Mouse (Mus musculus) liver, postnatal 0 days (tissue): ENCODE measurements around the gene Bhmt. TPM values are rescaled to one million over a fixed set of nuclear protein-coding genes. Genes with fewer than 3 reads are reported as not detected.
"Not testable (repeated sequence)": the region's sequence is repeated elsewhere in the genome, so short reads cannot be mapped to it uniquely, and the experiment has no call there.

Experiments used
- ATAC-seq: fragments of 200-750 bp; cut with Nextera tagmentation; 2 replicates; pipeline ENCODE4 v1.8.0; 2017; ENCODE audit warnings: mild to moderate bottlenecking, moderate library complexity
- DNase-seq: peaks from one replicate; pipeline ENCODE4 v3.0.0-alpha.2; 2016
- H3K27ac ChIP-seq: fragments of 300-500 bp; sonication (generic); 2 replicates; pipeline ENCODE4 v1.5.1; 2014; ENCODE audit warnings: antibody characterized with exemption, moderate library complexity, mild to moderate bottlenecking, low read depth
- H3K27me3 ChIP-seq: fragments of 300-500 bp; sonication (generic); 2 replicates; pipeline ENCODE4 v1.6.1; 2014; ENCODE audit warnings: low read length, control low read depth, mixed read lengths; ENCODE audit not compliant: insufficient read depth
- H3K36me3 ChIP-seq: fragments of 300-500 bp; sonication (generic); replicated peaks from 2 replicates; pipeline ENCODE4 v1.6.1; 2014; ENCODE audit warnings: mild to moderate bottlenecking, control low read depth, low read length, moderate library complexity, mixed read lengths; ENCODE audit not compliant: insufficient read depth
- H3K4me1 ChIP-seq: fragments of 300-500 bp; sonication (generic); 2 replicates; pipeline ENCODE4 v1.6.1; 2014; ENCODE audit warnings: antibody characterized with exemption, mild to moderate bottlenecking, control low read depth; ENCODE audit not compliant: insufficient read depth
- H3K4me2 ChIP-seq: fragments of 300-500 bp; sonication (generic); 2 replicates; pipeline ENCODE4 v1.6.1; 2014; ENCODE audit warnings: low read depth, mild to moderate bottlenecking, low read length, moderate library complexity, mixed read lengths
- H3K4me3 ChIP-seq: fragments of 300-500 bp; sonication (generic); 2 replicates; pipeline ENCODE4 v1.5.1; 2014; ENCODE audit warnings: low read depth, low read length
- H3K9ac ChIP-seq: fragments of 300-500 bp; sonication (generic); replicated peaks from 2 replicates; pipeline ENCODE4 v1.6.1; 2014; ENCODE audit warnings: mild to moderate bottlenecking, moderate library complexity
- H3K9me3 ChIP-seq: fragments of 300-500 bp; sonication (generic); 2 replicates; pipeline ENCODE4 v1.6.1; 2016; ENCODE audit warnings: mild to moderate bottlenecking, control low read depth, low read length, mixed read lengths
- CTCF ChIP-seq: sonication (generic); IDR thresholded peaks from 2 replicates; pipeline ENCODE4 v1.5.1; 2016; ENCODE audit warnings: antibody characterized with exemption, low read depth
- EP300 ChIP-seq: IDR thresholded peaks from 2 replicates; pipeline ENCODE4 v1.6.1; 2016; ENCODE audit warnings: antibody characterized with exemption, low read depth, mild to moderate bottlenecking
- WGBS: fragments of 180-500 bp; shearing (Covaris S2); extraction: QIAGEN DNeasy Blood & Tissue Kit; methylation state at CpG from one replicate; pipeline ENCODE4 v1.1.7; 2014; ENCODE audit not compliant: insufficient replicate concordance; 5-methylcytosine and 5-hydroxymethylcytosine counted together
- polyA plus RNA-seq: library from polyadenylated mRNA; unstranded; fragments of >200 nt; fragmentation: Nextera tagmentation; extraction: Ambion mirVana; gene quantifications from 2 replicates; pipeline ENCODE4 v1.2.1, GENCODE M21; 2015

Bhmt gene
- polyA plus RNA-seq, 1 experiment from 2014 or later: 2,087 TPM

DNA sequence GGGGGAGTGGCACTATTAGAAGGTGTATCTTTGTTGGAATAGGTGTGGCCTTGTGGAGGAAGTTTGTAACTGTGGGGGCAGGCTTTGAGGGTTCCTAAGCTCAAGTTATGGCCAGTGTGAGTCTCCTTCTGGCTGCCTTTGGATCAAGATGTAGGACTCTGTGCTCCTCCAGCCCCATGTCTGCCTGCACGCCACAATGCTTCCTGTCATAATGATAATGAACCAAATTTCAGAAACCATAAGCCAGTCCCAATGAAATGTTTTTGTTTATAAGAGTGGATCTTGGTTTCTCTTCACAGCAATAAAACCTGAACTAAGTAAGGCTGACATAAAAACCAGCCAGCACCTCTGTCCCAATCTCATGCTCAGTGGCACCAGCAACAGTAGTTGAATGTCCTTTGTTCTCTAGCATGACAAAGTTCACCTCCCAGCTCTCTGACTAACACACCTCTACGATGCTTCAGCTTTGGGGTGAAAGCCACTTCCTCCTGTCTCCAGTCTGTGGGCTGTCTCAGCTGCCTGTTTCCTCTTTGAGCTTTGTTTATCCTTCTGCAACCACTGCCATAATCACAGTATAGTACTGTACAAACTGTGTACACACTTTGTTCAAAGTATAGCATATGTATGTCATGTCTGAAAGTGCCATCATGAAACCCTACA lies 44.6 kb downstream of the Bhmt start:
- 28% methylated on average over 2 of the region's 2 CpGs for WGBS
- Histone ChIP-seq H3K4me2 (no peak overlapping the region), H3K36me3 (no peaks in the 10 kb centered on the region), H3K27me3 (no peaks in the 10 kb centered on the region), H3K9me3 (no peaks in the 10 kb centered on the region), H3K27ac (no peak overlapping the region), H3K4me1 (no peaks in the 10 kb centered on the region), H3K4me3 (no peak overlapping the region), H3K9ac (no peak overlapping the region)
- ATAC-seq: no peak
- no peak for DNase-seq
- TF ChIP-seq CTCF: no peak
- no peak for TF ChIP-seq EP300

DNA sequence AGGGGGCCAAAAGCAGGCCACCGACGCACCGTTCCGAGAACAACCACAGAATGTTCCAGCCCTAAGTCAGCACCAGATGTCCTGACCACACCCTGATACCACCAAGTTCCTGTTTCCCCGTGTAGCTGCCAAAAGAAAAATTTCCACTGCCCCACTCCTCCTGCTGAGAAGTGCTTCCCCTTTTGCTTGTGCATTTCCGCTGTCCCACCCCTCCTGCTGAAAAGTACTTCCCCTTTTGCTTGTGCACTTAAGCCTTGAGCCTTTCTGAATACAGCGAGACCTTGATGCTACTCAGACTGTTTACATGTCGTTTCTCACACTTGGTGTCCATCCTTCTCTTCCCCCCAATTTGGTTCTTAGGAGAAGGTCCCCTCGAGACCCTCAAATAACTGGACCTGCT lies 55.2 kb downstream of the Bhmt start:
- 71% methylated on average over 9 of the region's 9 CpGs for WGBS
- H3K9me3 ChIP-seq, H3K27ac ChIP-seq, ATAC-seq, H3K4me1 ChIP-seq, DNase-seq, H3K27me3 ChIP-seq, H3K36me3 ChIP-seq, H3K4me3 ChIP-seq, H3K4me2 ChIP-seq, H3K9ac ChIP-seq: not testable (repeated sequence)

DNA sequence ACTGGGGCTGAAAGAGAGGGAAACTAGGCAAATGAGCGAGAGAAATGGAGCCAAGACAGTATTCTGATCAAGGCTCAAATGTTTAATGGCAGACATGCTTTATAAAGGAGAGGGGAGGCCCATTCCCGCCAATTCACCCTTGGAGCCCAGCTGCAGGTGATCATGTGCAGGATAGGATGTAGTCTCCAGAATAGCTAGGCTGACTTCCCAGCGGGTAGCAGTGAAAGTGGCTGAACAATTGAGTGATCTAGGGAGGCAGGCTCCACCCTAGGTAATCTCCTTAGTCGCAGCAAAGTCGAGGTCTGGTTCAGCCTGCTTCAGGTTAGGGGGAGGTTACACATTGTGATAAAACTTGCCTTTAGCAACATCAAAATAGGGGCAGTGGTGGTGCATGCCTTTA lies 57.3 kb downstream of the Bhmt start:
- no peaks in the 10 kb centered on the region for H3K27me3 ChIP-seq
- H3K9me3 ChIP-seq: 0 out of 2 replicates have a peak, but pooled peaks cover 2% of the 10 kb centered on the region
- no peak overlapping the region for H3K27ac ChIP-seq
- no peak overlapping the region for H3K9ac ChIP-seq
- TF ChIP-seq CTCF (no peak), EP300 (no peak)
- H3K36me3 ChIP-seq: no peaks in the 10 kb centered on the region
- ATAC-seq: no peak
- no peak overlapping the region for H3K4me3 ChIP-seq
- 75% methylated on average over 5 of the region's 5 CpGs for WGBS
- H3K4me2 ChIP-seq: no peak overlapping the region
- no peak for DNase-seq
- no peaks in the 10 kb centered on the region for H3K4me1 ChIP-seq

DNA sequence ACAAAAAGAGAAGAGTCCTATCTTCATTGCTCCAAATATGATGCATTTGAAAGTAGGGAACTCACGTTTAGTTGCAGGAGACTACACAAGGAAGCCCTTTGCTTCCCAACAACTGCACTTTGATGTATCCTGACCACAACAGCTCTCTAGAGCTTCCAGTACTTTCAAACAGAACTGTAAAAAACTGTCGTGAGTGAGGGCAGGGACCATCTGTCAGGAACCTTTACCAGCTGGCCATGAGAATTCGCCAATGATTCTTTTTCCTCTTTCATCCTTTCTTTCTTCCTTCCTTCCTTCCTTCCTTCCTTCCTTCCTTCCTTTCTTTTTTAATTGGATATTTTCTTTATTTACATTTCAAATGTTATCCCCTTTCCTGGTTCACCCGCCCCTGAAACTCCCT lies 68.1 kb downstream of the Bhmt start:
- Histone ChIP-seq H3K36me3 (no peaks in the 10 kb centered on the region), H3K9ac (no peak overlapping the region), H3K27ac (no peak overlapping the region), H3K27me3 (no peaks in the 10 kb centered on the region), H3K4me1 (no peaks in the 10 kb centered on the region), H3K4me2 (no peak overlapping the region), H3K4me3 (no peak overlapping the region), H3K9me3 (no peaks in the 10 kb centered on the region)
- TF ChIP-seq EP300 (no peak), CTCF (no peak)
- ATAC-seq (no peak), DNase-seq (no peak)
- WGBS: 61% methylated on average over 4 of the region's 4 CpGs

Other genes with a start within 250 kb of the Bhmt start
- gene Jmy, start 138.2 kb downstream of the Bhmt start, polyA plus RNA-seq: 2.7 and 2.8 TPM in 2 replicates
- 162 and 166 TPM in 2 replicates for gene Bhmt2, start 36.3 kb upstream of the Bhmt start, polyA plus RNA-seq
- 67.3 and 69.2 TPM in 2 replicates for gene Dmgdh, start 36.5 kb upstream of the Bhmt start, polyA plus RNA-seq
- 3.3 and 4.1 TPM in 2 replicates for gene Arsb, start 133.7 kb upstream of the Bhmt start, polyA plus RNA-seq